Mouse (Mus musculus) heart, embryonic 13.5 days (tissue): ENCODE data around the gene Dnajc19. TPM values are rescaled to one million over a fixed set of nuclear protein-coding genes. Genes with fewer than 3 reads are reported as not detected.

Experiments used
- ATAC-seq: fragments of 200-750 bp; cut with Nextera tagmentation; 2 replicates; pipeline ENCODE4 v1.8.0; 2017; ENCODE audit warnings: moderate TSS enrichment; ENCODE audit not compliant: insufficient number of reproducible peaks, low FRiP score, low TSS enrichment; ENCODE audit errors: extremely low read depth
- H3K27ac ChIP-seq: fragments of 300-500 bp; sonication (generic); replicated peaks from 2 replicates; pipeline ENCODE4 v1.5.1; 2015; ENCODE audit warnings: moderate library complexity, mild to moderate bottlenecking, inconsistent platforms
- H3K27me3 ChIP-seq: fragments of 300-500 bp; sonication (generic); replicated peaks from 2 replicates; pipeline ENCODE4 v1.6.1; 2015; ENCODE audit warnings: mild to moderate bottlenecking, inconsistent platforms
- H3K36me3 ChIP-seq: fragments of 300-500 bp; sonication (generic); 2 replicates; pipeline ENCODE4 v1.6.1; 2015; ENCODE audit warnings: mild to moderate bottlenecking, inconsistent platforms
- H3K4me1 ChIP-seq: fragments of 300-500 bp; sonication (generic); 2 replicates; pipeline ENCODE4 v1.6.1; 2015; ENCODE audit warnings: inconsistent platforms
- H3K4me2 ChIP-seq: fragments of 300-500 bp; sonication (generic); 2 replicates; pipeline ENCODE4 v1.6.1; 2015; ENCODE audit warnings: inconsistent platforms, mild to moderate bottlenecking, moderate library complexity
- H3K4me3 ChIP-seq: fragments of 300-500 bp; sonication (generic); 2 replicates; pipeline ENCODE4 v1.5.1; 2015; ENCODE audit warnings: moderate library complexity, mild to moderate bottlenecking, inconsistent platforms
- H3K9ac ChIP-seq: fragments of 300-500 bp; sonication (generic); 2 replicates; pipeline ENCODE4 v1.6.1; 2015; ENCODE audit warnings: inconsistent platforms, mild to moderate bottlenecking, moderate library complexity
- H3K9me3 ChIP-seq: fragments of 300-500 bp; sonication (generic); 2 replicates; pipeline ENCODE4 v1.6.1; 2016; ENCODE audit warnings: inconsistent platforms
- WGBS: fragments of 180-500 bp; shearing (Covaris S2); methylation state at CpG from one replicate; pipeline ENCODE4 v1.1.7; 2015; ENCODE audit warnings: mixed read lengths; 5-methylcytosine and 5-hydroxymethylcytosine counted together
- polyA plus RNA-seq: library from polyadenylated mRNA; unstranded; fragments of >200 nt; fragmentation: Nextera tagmentation; extraction: Ambion mirVana; gene quantifications from 2 replicates; pipeline ENCODE4 v1.2.1, GENCODE M21; 2015

Dnajc19 gene
- 124 and 129 TPM in 2 replicates for polyA plus RNA-seq

GRCm38 (mm10) chr3:34080900-34081662 is at the start of gene Dnajc19:
TSS of gene Dnajc19 (minus strand) at chr3:34081321.
- Histone ChIP-seq H3K27ac (peak within 1 kb of the TSS; percentile 74), H3K9ac (peak within 1 kb of the TSS; percentile 93), H3K4me1 (peaks cover 29% of the 10 kb centered on the region), H3K4me2 (peak within 1 kb of the TSS; percentile 80), H3K27me3 (no peaks in the 10 kb centered on the region), H3K9me3 (no peaks in the 10 kb centered on the region), H3K36me3 (peaks cover 26% of the 10 kb centered on the region), H3K4me3 (peak within 1 kb of the TSS; percentile 87)
- ATAC-seq = peak; percentile 75; the same call in 1 of the 2 replicates
- WGBS = under 1% methylated on average over 50 of the region's 50 CpGs

DNA sequence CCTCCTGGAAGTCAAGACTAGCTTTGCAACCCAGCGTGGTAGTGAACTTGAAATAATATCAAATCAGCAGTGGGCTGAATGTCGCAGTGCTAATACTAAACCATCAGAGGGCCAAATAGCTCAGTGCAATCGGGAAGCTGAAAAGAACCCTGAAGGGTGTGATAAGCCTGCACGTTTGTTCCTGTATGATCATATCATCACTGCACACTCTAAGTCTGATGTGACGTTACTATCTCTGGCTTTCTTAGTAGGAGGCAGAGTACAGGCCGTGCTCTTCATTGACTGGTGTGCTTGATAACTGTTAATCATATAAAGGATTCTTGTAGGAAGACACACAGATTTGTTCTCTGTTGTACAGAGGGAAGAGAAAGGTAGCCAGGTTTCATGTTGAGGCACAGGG is 48.8 kb upstream of the Dnajc19 start:
- Histone ChIP-seq H3K27ac (no peak overlapping the region), H3K4me1 (no peaks in the 10 kb centered on the region), H3K9ac (no peak overlapping the region), H3K27me3 (no peaks in the 10 kb centered on the region), H3K9me3 (no peaks in the 10 kb centered on the region), H3K4me3 (no peak overlapping the region), H3K36me3 (no peaks in the 10 kb centered on the region), H3K4me2 (no peak overlapping the region)
- ATAC-seq = no peak
- 54% methylated on average over 6 of the region's 6 CpGs for WGBS

GRCm38 (mm10) chr3:34121311-34121710 is 40.2 kb upstream of the Dnajc19 start:
- no peak overlapping the region for H3K4me3 ChIP-seq
- H3K27me3 ChIP-seq = no peaks in the 10 kb centered on the region
- no peak overlapping the region for H3K9ac ChIP-seq
- H3K4me2 ChIP-seq = no peak overlapping the region
- no peak for ATAC-seq
- no peak overlapping the region for H3K27ac ChIP-seq
- no peaks in the 10 kb centered on the region for H3K36me3 ChIP-seq
- H3K9me3 ChIP-seq = no peaks in the 10 kb centered on the region
- 83% methylated on average over 5 of the region's 5 CpGs for WGBS
- H3K4me1 ChIP-seq = peaks cover 8% of the 10 kb centered on the region; the same call in 1 of the 2 replicates

DNA sequence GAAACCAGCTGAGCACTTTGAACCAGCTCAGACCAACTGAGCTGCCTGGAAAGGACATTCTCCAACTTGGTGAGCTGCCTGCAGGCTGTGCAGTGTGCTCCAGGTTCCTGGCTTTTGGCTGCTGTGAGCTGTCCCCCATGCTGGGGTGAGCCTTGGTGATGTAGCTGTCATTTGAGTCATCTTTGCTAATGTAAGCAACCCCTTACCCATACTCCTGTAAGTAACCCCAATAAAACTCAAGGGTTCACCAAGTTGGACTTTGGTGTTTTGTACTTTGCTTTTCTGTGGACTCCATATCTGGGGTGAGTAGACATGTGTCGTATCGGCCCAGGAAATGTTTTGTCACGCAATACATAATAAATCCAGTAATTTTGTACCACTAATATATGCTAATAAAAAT is 39.7 kb upstream of the Dnajc19 start:
- no peak for ATAC-seq
- Histone ChIP-seq H3K36me3 (no peaks in the 10 kb centered on the region), H3K9ac (no peak overlapping the region), H3K27ac (no peak overlapping the region), H3K27me3 (no peaks in the 10 kb centered on the region), H3K4me2 (no peak overlapping the region), H3K9me3 (no peaks in the 10 kb centered on the region), H3K4me1 (peaks cover 8% of the 10 kb centered on the region; the same call in 1 of the 2 replicates), H3K4me3 (no peak overlapping the region)
- WGBS = 76% methylated on average over 3 of the region's 3 CpGs

DNA sequence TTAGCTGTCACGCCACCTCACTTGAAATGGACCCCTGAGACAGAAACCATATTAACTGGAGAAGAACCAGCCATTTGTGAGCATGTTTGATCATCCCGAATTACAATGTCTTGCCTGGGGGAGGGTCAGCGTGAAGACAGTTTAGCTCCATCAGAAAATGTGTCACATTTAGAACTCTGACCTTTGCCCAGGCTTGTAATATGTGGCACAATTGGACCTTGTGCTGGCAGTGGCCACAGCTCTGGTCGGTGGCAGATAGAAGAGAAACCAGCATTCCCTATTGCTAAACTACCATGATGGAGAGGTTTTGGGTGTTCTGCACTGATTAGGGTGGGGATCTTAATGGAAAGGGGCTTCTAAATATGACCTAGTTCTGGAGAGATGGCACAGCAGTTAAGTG is 38.7 kb upstream of the Dnajc19 start:
- Histone ChIP-seq H3K36me3 (no peaks in the 10 kb centered on the region), H3K4me1 (peaks cover 8% of the 10 kb centered on the region; the same call in 1 of the 2 replicates), H3K9me3 (no peaks in the 10 kb centered on the region), H3K27me3 (no peaks in the 10 kb centered on the region), H3K9ac (no peak overlapping the region), H3K27ac (no peak overlapping the region), H3K4me3 (no peak overlapping the region), H3K4me2 (no peak overlapping the region)
- no peak for ATAC-seq
- 68% methylated on average over 4 of the region's 4 CpGs for WGBS

GRCm38 (mm10) chr3:34115806-34116205 is 34.7 kb upstream of the Dnajc19 start:
- no peak overlapping the region for H3K4me3 ChIP-seq
- no peak overlapping the region for H3K9ac ChIP-seq
- WGBS = 47% methylated on average over 6 of the region's 6 CpGs
- no peak overlapping the region for H3K4me2 ChIP-seq
- peaks cover 8% of the 10 kb centered on the region; the same call in 1 of the 2 replicates for H3K4me1 ChIP-seq
- H3K9me3 ChIP-seq = no peaks in the 10 kb centered on the region
- H3K27ac ChIP-seq = no peak overlapping the region
- no peaks in the 10 kb centered on the region for H3K27me3 ChIP-seq
- ATAC-seq = no peak
- no peaks in the 10 kb centered on the region for H3K36me3 ChIP-seq

- Histone ChIP-seq H3K27ac (no peak overlapping the region), H3K36me3 (no peaks in the 10 kb centered on the region), H3K4me3 (no peak overlapping the region), H3K27me3 (no peaks in the 10 kb centered on the region; the same call in 1 of the 2 replicates), H3K9ac (no peak overlapping the region), H3K4me1 (no peaks in the 10 kb centered on the region), H3K4me2 (no peak overlapping the region), H3K9me3 (no peaks in the 10 kb centered on the region)
- 66% methylated on average over 11 of the region's 11 CpGs for WGBS
- no peak for ATAC-seq
These were observed 31.0 kb upstream of the Dnajc19 start for GRCm38 (mm10) chr3:34111941-34112685.

GRCm38 (mm10) chr3:34107631-34108030 is 26.5 kb upstream of the Dnajc19 start:
- no peaks in the 10 kb centered on the region for H3K9me3 ChIP-seq
- 27% methylated on average over 3 of the region's 3 CpGs for WGBS
- H3K4me1 ChIP-seq = no peaks in the 10 kb centered on the region
- no peak for ATAC-seq
- no peaks in the 10 kb centered on the region for H3K36me3 ChIP-seq
- H3K27me3 ChIP-seq = peaks cover 28% of the 10 kb centered on the region
- no peak overlapping the region for H3K4me2 ChIP-seq
- no peak overlapping the region for H3K9ac ChIP-seq
- no peak overlapping the region for H3K4me3 ChIP-seq
- H3K27ac ChIP-seq = no peak overlapping the region

DNA sequence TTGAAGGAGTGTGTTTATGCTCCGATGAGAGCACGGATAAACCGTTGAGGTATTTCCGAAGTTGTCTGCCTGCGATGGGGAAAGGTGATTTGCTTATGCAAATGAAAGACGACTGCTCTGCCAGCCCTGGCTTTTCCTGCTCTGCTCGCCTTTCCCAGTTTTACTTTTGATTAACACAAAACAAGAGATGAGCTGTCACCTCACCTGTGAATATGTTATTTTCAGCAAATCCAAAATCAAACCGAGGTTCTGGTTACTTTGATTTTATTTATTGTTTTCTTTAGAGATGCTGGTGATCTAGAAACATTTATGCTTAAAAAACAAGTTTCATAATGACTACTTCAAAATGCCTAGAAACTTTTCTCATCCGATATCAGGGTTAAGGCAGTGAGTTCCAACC is 25.3 kb upstream of the Dnajc19 start:
- ATAC-seq = no peak
- Histone ChIP-seq H3K9me3 (no peaks in the 10 kb centered on the region), H3K27ac (no peak overlapping the region), H3K4me1 (no peaks in the 10 kb centered on the region), H3K4me3 (peak overlapping the region; percentile 31), H3K9ac (no peak overlapping the region), H3K27me3 (peaks cover 28% of the 10 kb centered on the region), H3K4me2 (peak overlapping the region; percentile 56), H3K36me3 (no peaks in the 10 kb centered on the region)
- 12% methylated on average over 9 of the region's 9 CpGs for WGBS

- 46% methylated on average over 7 of the region's 7 CpGs for WGBS
- ATAC-seq = no peak
- H3K9ac ChIP-seq = no peak overlapping the region
- H3K36me3 ChIP-seq = no peaks in the 10 kb centered on the region
- no peak overlapping the region for H3K4me2 ChIP-seq
- H3K9me3 ChIP-seq = no peaks in the 10 kb centered on the region
- H3K4me1 ChIP-seq = no peaks in the 10 kb centered on the region
- H3K27me3 ChIP-seq = peaks cover 28% of the 10 kb centered on the region
- H3K27ac ChIP-seq = no peak overlapping the region
- H3K4me3 ChIP-seq = no peak overlapping the region
These were observed 23.0 kb upstream of the Dnajc19 start for GRCm38 (mm10) chr3:34103902-34104672.

- WGBS = 65% methylated on average over 2 of the region's 2 CpGs
- Histone ChIP-seq H3K9ac (no peak overlapping the region), H3K9me3 (no peaks in the 10 kb centered on the region), H3K4me3 (no peak overlapping the region), H3K4me2 (no peak overlapping the region), H3K36me3 (no peaks in the 10 kb centered on the region), H3K4me1 (no peaks in the 10 kb centered on the region), H3K27ac (no peak overlapping the region), H3K27me3 (peaks cover 28% of the 10 kb centered on the region)
- ATAC-seq = no peak
These were observed 21.8 kb upstream of the Dnajc19 start for GRCm38 (mm10) chr3:34102891-34103290.
